Mouse (Mus musculus): ENCODE results near the gene Zfp503.

DNA sequence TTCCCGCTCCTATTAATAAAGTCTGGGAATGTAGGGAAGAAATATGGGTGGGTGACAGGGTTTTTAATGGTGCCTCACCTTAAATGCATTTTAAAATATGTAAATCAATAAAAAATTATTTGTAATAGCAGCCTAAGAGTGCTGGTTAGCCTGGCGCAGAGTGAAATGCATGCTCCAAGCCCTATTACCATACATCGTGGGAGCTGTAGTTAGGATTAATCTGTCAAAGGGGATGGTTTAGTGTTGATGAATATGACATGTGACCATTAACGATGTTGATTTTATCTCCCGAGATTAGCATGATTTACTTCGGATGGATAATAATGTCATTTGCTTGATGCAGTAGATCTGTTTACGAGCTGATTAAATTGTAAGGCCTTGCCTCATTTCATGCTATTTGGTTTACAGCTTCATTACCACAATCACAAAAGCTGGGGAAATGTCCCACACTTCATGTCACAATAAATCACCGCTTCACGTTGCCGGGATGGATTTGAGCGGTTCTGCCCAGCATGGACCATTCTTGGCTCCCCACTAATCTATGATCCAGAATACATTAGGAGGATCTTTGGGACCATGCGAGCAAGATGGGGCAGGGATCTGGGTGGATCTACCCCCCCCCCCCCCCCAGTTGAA, 21.9 kb downstream of the Zfp503 start:
- no peak for TF ChIP-seq CHD1 (IDR thresholded peaks at IDR 0.05; ENCODE audit: low read depth, low read length)
- TF ChIP-seq CTCF (IDR thresholded peaks at IDR 0.05 in 2 of 3, conservative IDR thresholded peaks at IDR 0.05 in 1 of 3; ENCODE audit: control insufficient read depth in 1 of 3, insufficient read depth in 1 of 3, low read depth in 2 of 3, low read length in 3 of 3, poor library complexity in 1 of 3, severe bottlenecking in 1 of 3): no peak

Measured in MEL (cell line).